Comparison of ENCODE assay signal across 27 mouse cellular contexts in genomic region chr8:11296282-11296943, GRCm38 (mm10). TPM values are rescaled to one million over a fixed set of nuclear protein-coding genes. Genes with fewer than 3 reads are reported as not detected.
DNase-seq lines count a peak whose midpoint lies in the region; ATAC-seq and TF ChIP-seq lines count a peak whose summit lies in the region.
"Had no signal": no experiment of that assay in that cellular context is flagged by ENCODE, and none has a peak within 500 bp of the region (broad histone marks: within the 10 kb centered on the region; RNA-seq: fewer than 3 reads in every experiment).

No protein-coding gene starts in this region.

- no peaks in the 10 kb centered on the region for H3K27me3 ChIP-seq in heart, embryonic 13.5 days (replicated peaks)
- H3K27me3 ChIP-seq in kidney, postnatal 0 days (ENCODE audit: insufficient read depth, low read length): no peaks in the 10 kb centered on the region
- no peaks in the 10 kb centered on the region for H3K27me3 ChIP-seq in embryonic facial prominence, embryonic 10.5 days (replicated peaks; ENCODE audit: low read depth, poor library complexity, severe bottlenecking)
- H3K27me3 ChIP-seq in limb, embryonic 12.5 days: no peaks in the 10 kb centered on the region
- H3K27me3 ChIP-seq: embryonic facial prominence, embryonic 13.5 days; forebrain, embryonic 12.5 days; limb, embryonic 15.5 days; neural tube, embryonic 13.5 days had no signal

- 75% methylated on average over 10 of the region's 10 CpGs for whole genome bisulfite sequencing in heart, embryonic 13.5 days
- WGBS in kidney, postnatal 0 days: 81% methylated on average over 10 of the region's 10 CpGs
- WGBS in embryonic facial prominence, embryonic 10.5 days: 90% methylated on average over 10 of the region's 10 CpGs
- WGBS in limb, embryonic 12.5 days: 86% methylated on average over 10 of the region's 10 CpGs

- peak overlapping the region; percentile 24; the same call in 1 of the 2 replicates for H3K9ac ChIP-seq in heart, embryonic 13.5 days
- H3K9ac ChIP-seq in kidney, postnatal 0 days (ENCODE audit: low read depth, low read length): no peak overlapping the region
- no peak overlapping the region for H3K9ac ChIP-seq in limb, embryonic 12.5 days (replicated peaks)
- H3K9ac ChIP-seq: embryonic facial prominence, embryonic 13.5 days; forebrain, embryonic 12.5 days; hindbrain, embryonic 13.5 days; limb, embryonic 15.5 days; liver, embryonic 14.5 days; lung, embryonic 14.5 days; neural tube, embryonic 13.5 days had no signal

- peaks cover 8% of the 10 kb centered on the region; the same call in 1 of the 2 replicates for H3K36me3 ChIP-seq in heart, embryonic 13.5 days
- H3K36me3 ChIP-seq in kidney, postnatal 0 days (ENCODE audit: insufficient read depth, low read length): 0 out of 2 replicates have a peak, but pooled peaks cover 4% of the 10 kb centered on the region
- peaks cover 15% of the 10 kb centered on the region for H3K36me3 ChIP-seq in embryonic facial prominence, embryonic 10.5 days (replicated peaks)
- H3K36me3 ChIP-seq in limb, embryonic 12.5 days: 0 out of 2 replicates have a peak, but pooled peaks cover 3% of the 10 kb centered on the region
- H3K36me3 ChIP-seq: forebrain, embryonic 12.5 days; hindbrain, embryonic 13.5 days; limb, embryonic 15.5 days; neural tube, embryonic 13.5 days had no signal

- peak overlapping the region; percentile 64 for H3K27ac ChIP-seq in heart, embryonic 13.5 days (replicated peaks)
- H3K27ac ChIP-seq in kidney, postnatal 0 days: peak overlapping the region; percentile 42; the same call in 1 of the 2 replicates
- peak overlapping the region; percentile 79 for H3K27ac ChIP-seq in embryonic facial prominence, embryonic 10.5 days (replicated peaks)
- H3K27ac ChIP-seq in limb, embryonic 12.5 days: 0 out of 2 replicates have a peak overlapping the region, but pooled peaks have one; percentile 35
- H3K27ac ChIP-seq: forebrain, embryonic 12.5 days; hindbrain, embryonic 13.5 days; liver, embryonic 14.5 days; neural tube, embryonic 13.5 days had no signal

- no peak overlapping the region for H3K4me2 ChIP-seq in heart, embryonic 13.5 days
- no peak overlapping the region for H3K4me2 ChIP-seq in kidney, postnatal 0 days (ENCODE audit: low read length)
- H3K4me2 ChIP-seq in limb, embryonic 12.5 days: no peak overlapping the region
- H3K4me2 ChIP-seq: embryonic facial prominence, embryonic 13.5 days; forebrain, embryonic 12.5 days; hindbrain, embryonic 13.5 days; limb, embryonic 15.5 days; lung, embryonic 14.5 days; neural tube, embryonic 13.5 days had no signal

- TF ChIP-seq CTCF in kidney, postnatal 0 days (IDR thresholded peaks at IDR 0.05; ENCODE audit: low read depth): no peak

- ATAC-seq in heart, embryonic 13.5 days (ENCODE audit: extremely low read depth, insufficient number of reproducible peaks, low FRiP score, low TSS enrichment): no peak
- no peak for ATAC-seq in kidney, postnatal 0 days (replicated peaks; ENCODE audit: low FRiP score, low read depth)
- no peak for ATAC-seq in limb, embryonic 12.5 days (ENCODE audit: insufficient number of reproducible peaks, insufficient read depth, low FRiP score, low TSS enrichment, low read depth)
- ATAC-seq: inflammation-experienced regulatory T-cells, adult 6 months; midbrain, embryonic 16.5 days had no signal

- DNase-seq in heart, adult 8-10 months (ENCODE audit: low spot score): no peak
- no peak for DNase-seq in kidney, postnatal 0 days (ENCODE audit: low spot score)
- DNase-seq in kidney, adult 11 months: no peak
- no peak for DNase-seq in embryonic facial prominence, embryonic 10.5 days (ENCODE audit: low spot score)
- no peak for DNase-seq in right cerebral cortex, adult 2 months (ENCODE audit: low spot score in 2 of 2)
- DNase-seq: adrenal gland, adult 8-10 months; cerebellum, adult 2 months; cerebellum, postnatal 25 days; layer of hippocampus, adult 9-11 months; lung, embryonic 14.5 days; retina, postnatal 1 day; thymus, adult 2 months; thymus, postnatal 4 days had no signal

- H3K9me3 ChIP-seq in heart, embryonic 13.5 days: no peaks in the 10 kb centered on the region
- no peaks in the 10 kb centered on the region for H3K9me3 ChIP-seq in kidney, postnatal 0 days (replicated peaks; ENCODE audit: low read length)
- no peaks in the 10 kb centered on the region for H3K9me3 ChIP-seq in embryonic facial prominence, embryonic 10.5 days
- H3K9me3 ChIP-seq in limb, embryonic 12.5 days: no peaks in the 10 kb centered on the region
- H3K9me3 ChIP-seq: embryonic facial prominence, embryonic 13.5 days; forebrain, embryonic 12.5 days; hindbrain, embryonic 13.5 days; limb, embryonic 15.5 days; neural tube, embryonic 13.5 days had no signal

- H3K4me3 ChIP-seq in heart, embryonic 13.5 days: no peak overlapping the region
- no peak overlapping the region for H3K4me3 ChIP-seq in kidney, postnatal 0 days (replicated peaks; ENCODE audit: low read depth, low read length)
- H3K4me3 ChIP-seq in embryonic facial prominence, embryonic 10.5 days: no peak overlapping the region
- H3K4me3 ChIP-seq in limb, embryonic 12.5 days (replicated peaks): no peak overlapping the region
- H3K4me3 ChIP-seq: embryonic facial prominence, embryonic 13.5 days; erythroblast, embryonic 14.5 days; forebrain, embryonic 12.5 days; hindbrain, embryonic 13.5 days; limb, embryonic 15.5 days; myocyte; neural tube, embryonic 13.5 days had no signal

- H3K4me1 ChIP-seq in heart, embryonic 13.5 days: peaks cover 69% of the 10 kb centered on the region
- peaks cover 56% of the 10 kb centered on the region for H3K4me1 ChIP-seq in kidney, postnatal 0 days (replicated peaks; ENCODE audit: insufficient read depth, low read length)
- H3K4me1 ChIP-seq in embryonic facial prominence, embryonic 10.5 days: peaks cover 68% of the 10 kb centered on the region
- H3K4me1 ChIP-seq in limb, embryonic 12.5 days (replicated peaks): peaks cover 47% of the 10 kb centered on the region
- H3K4me1 ChIP-seq: forebrain, embryonic 12.5 days had no signal

RNA-seq across cellular contexts. Expression of gene Col4a2, which starts 16.2 kb away (rescaled TPM):
- 66.9 and 71.5 TPM in 2 replicates for polyA plus RNA-seq in heart, embryonic 13.5 days (2015; fragmentation: Nextera tagmentation; extraction: Ambion mirVana)
- total RNA-seq in heart, adult 8-10 months (2022): 100 to 1,000 TPM in 3 of 4 experiments, 10 to 100 TPM in 1; 93.1 to 141 (median 113) TPM
- 139 and 140 TPM in 2 replicates for polyA plus RNA-seq in kidney, postnatal 0 days (2015; fragmentation: Nextera tagmentation; extraction: Ambion mirVana)
- polyA plus RNA-seq in embryonic facial prominence, embryonic 10.5 days (2016; fragmentation: Nextera tagmentation; extraction: Ambion mirVana): 51.8 and 54.7 TPM in 2 replicates
- 56.3 and 63.5 TPM in 2 replicates for polyA plus RNA-seq in limb, embryonic 12.5 days (2016; fragmentation: Nextera tagmentation; extraction: Ambion mirVana)
- polyA plus RNA-seq: inflammation-experienced regulatory T-cells, adult 6 months had no signal

RNA-seq across cellular contexts. Expression of gene Col4a1, which starts 16.2 kb away (rescaled TPM):
- polyA plus RNA-seq in heart, embryonic 13.5 days (2015; fragmentation: Nextera tagmentation; extraction: Ambion mirVana): 164 TPM in 2 replicates
- 100 to 1,000 TPM; 136 to 221 (median 183) TPM for total RNA-seq in heart, adult 8-10 months (2022)
- 305 and 310 TPM in 2 replicates for polyA plus RNA-seq in kidney, postnatal 0 days (2015; fragmentation: Nextera tagmentation; extraction: Ambion mirVana)
- polyA plus RNA-seq in embryonic facial prominence, embryonic 10.5 days (2016; fragmentation: Nextera tagmentation; extraction: Ambion mirVana): 128 and 138 TPM in 2 replicates
- 118 and 133 TPM in 2 replicates for polyA plus RNA-seq in limb, embryonic 12.5 days (2016; fragmentation: Nextera tagmentation; extraction: Ambion mirVana)
- total RNA-seq: megakaryocyte-erythroid progenitor cell, adult 5-6 weeks; MEL had no signal
